Mouse (Mus musculus): ENCODE results near the gene Ift22.

DNA sequence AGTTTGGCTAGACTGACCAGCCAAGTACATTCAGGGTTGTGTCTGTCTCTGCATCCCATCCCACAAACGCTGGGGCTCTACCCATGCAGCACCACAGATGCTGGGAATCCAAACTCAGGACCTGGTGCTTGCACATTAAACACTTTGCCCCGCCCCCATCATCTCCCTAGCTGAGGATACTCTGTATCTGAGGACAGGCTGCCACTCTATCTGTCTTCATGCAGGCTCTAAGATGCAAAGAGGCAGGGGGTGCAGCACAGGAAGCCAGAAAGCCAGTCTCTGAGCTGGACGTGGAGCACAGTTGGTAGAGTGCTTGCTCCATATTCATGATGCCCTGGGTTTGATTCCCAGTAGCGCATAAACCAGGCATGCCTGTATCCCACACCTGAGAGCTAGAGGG, 45.1 kb upstream of the Ift22 start:
- TF ChIP-seq CTCF (IDR thresholded peaks at IDR 0.05; ENCODE audit: insufficient read depth, low read length) (no peak), POLR2A (IDR thresholded peaks at IDR 0.05; ENCODE audit: borderline replicate concordance, extremely low read depth, low read depth, low read length) (no peak)
